Mouse (Mus musculus) cerebellum, adult 9-10 months (tissue): ENCODE measurements at regions not wholly inside any gene's neighbourhood (a gene's known extent, or its start where the extent isn't known, plus 50 kb on each side); places are given as distances from the start of the nearest gene placed in this dataset.

Source experiments
- DNase-seq: peaks from one replicate; pipeline ENCODE4 v3.0.0; 2022

- no peak for DNase-seq
These were observed 112.0 kb downstream of the Gm19410 start for GRCm38 (mm10) chr8:35877581-35877980.

- no peak for DNase-seq
These were observed 116.2 kb downstream of the Gm19410 start for GRCm38 (mm10) chr8:35881810-35882209.

GRCm38 (mm10) chr8:35882638-35883455 lies 117.3 kb downstream of the Gm19410 start:
- no peak for DNase-seq

DNA sequence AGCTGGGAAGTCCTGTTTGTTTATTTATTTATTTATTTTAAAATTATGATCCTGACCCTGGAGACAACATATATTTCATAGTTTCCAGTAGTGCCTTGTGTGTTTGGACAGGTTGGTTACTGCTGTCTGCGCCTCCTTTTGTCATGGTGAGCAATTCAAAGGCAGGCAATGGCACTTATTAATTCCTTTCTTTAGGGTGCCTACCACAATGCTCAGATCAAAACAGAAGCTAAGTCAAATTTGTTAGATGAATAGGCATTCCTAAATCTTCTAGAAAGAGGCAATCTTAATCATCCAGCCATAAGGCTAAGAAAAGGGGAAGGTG lies 117.8 kb downstream of the Gm19410 start:
- DNase-seq, result no peak

- no peak for DNase-seq
These were observed 119.0 kb downstream of the Gm19410 start for GRCm38 (mm10) chr8:35884545-35884944.

- DNase-seq, result no peak
These were observed 124.5 kb downstream of the Gm19410 start for GRCm38 (mm10) chr8:35890083-35890482.

GRCm38 (mm10) chr8:35891769-35892168 lies 126.2 kb downstream of the Gm19410 start:
- no peak for DNase-seq

DNA sequence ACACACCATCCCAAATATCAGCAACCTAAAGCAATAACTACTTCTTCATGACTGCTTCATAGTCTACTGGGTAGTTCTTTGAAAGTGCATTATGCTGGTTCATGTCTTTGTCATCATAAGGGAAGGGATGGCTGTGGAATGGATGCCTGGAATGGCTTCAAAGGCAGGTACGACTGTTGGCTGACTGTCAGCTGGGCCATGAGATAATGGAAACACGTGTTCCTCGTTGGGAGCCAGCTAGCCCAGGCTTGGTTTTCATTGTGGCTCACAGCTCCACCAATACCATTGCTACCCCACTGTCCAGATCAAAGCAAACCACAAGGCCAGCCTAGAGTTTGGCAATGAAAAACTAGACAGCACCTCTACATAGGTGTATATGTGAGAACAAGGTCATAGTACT lies 132.9 kb downstream of the Gm19410 start:
- DNase-seq, result no peak

- DNase-seq, result peak; percentile 73
These were observed 135.9 kb downstream of the Gm19410 start for GRCm38 (mm10) chr8:35901490-35901889.

GRCm38 (mm10) chr8:35904711-35905450 lies 139.3 kb downstream of the Gm19410 start:
- peak; percentile 90 for DNase-seq

- DNase-seq, result no peak
These were observed 142.4 kb downstream of the Gm19410 start for GRCm38 (mm10) chr8:35907998-35908397.

DNA sequence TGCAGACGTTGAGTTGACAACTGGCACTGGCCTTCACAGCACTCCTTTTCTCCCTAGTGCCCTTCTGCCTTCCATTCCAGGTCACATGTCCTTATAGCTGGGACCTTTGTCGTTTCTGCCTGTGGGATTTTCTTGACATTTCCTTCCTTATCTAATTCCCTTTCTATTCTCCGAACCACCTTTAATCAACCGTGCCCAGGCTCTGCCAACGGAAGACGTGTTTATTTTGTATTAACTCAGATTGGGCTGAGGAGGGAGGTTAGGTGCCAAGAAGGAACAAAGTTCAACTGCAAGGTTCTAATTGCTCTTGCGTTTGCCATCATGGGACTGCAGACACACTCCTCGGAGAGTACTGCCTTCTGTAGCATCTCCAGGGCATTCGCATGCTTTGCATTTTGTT lies 146.7 kb downstream of the Gm19410 start:
- no peak for DNase-seq

- no peak for DNase-seq
These were observed 150.4 kb downstream of the Gm19410 start for GRCm38 (mm10) chr8:35915878-35916518.

DNA sequence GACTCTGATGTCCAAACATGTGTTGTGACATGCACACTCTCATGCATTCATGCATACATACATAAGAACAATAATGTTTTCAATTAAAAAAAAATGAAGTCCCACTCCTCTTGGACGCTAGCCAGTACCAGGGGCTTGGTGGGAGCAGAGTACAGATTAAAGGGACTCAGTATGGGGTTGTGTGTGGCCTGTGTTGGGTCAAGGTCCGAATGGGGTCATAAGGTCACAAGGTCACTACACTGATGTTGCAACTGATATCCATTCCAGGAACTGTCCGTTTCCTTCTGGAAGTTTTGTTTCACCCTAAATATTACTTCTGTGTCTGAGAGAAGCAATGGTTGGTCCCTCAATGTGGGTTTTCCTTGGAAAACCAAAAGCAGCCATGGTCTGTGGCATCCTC lies 152.0 kb downstream of the Gm19410 start:
- no peak for DNase-seq

- DNase-seq, result no peak
These were observed 153.9 kb downstream of the Gm19410 start for GRCm38 (mm10) chr8:35919451-35919850.

- DNase-seq, result no peak
These were observed 154.5 kb downstream of the Gm19410 start for GRCm38 (mm10) chr8:35919859-35920675.

DNA sequence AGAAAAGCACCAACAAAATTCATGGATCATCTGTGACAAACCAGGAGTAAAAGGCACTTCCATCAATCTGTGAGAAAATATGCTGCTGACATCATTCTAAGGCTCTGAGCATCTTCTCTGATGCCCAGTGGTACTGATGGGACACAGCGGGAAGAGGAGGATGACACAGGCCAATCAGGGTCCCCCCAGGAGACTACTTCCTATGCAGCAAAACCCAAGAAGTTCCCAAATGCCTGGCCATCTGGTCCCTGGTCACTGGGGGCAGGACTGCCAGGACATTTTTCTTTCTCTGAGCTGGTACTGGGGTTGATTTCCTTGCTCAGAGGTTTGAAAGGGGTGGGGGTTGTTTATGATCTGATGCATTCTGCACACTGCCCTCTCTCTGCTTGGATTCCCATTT lies 158.4 kb downstream of the Gm19410 start:
- DNase-seq, result peak; percentile 97

- DNase-seq, result no peak
These were observed 161.8 kb downstream of the Gm19410 start for GRCm38 (mm10) chr8:35927408-35927871.

- DNase-seq, result no peak
These were observed 164.7 kb downstream of the Gm19410 start for GRCm38 (mm10) chr8:35930291-35930690.

DNA sequence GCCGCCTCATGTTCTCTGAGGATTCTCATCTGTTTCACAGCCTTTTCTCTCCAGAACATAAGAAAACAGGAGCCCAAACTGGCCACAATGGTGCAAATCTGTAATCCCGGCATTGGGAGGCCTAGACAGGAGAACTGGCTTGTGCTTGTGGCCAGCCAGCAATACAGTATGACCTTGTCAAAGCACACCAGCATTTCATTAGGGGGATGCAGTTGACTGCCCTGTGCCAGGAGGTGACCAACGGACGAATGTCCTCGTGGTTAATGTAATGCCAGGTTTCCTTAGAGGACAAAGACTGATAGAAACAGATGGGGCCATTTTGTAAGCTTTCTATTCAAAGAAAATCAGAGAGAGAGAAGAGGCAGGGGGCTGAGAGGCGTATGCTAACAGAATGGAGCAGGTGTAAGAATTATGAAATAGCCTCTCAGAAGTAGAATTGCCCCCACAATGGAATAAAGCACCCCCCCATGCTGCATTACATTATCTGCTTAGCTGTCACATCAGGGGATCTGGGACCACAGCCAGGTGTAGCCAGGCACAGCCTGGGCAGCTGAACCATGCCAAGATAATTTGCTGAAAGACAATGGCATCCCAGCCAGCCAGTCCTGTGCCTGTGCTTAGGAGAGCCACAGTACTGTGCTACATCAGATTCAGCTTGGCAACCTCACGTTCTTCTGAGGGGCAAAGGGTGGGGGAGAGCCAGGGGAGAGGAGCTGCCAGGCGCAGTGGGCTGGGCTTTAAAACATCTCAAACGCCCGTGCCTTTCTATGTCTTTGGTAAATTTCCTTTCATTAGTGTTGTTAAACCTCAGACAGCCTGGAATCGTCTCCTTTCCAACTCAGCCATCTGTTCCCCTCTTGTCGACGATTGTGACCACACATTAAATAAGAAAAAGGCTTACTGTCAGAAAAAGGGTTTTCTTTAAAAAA lies 167.9 kb downstream of the Gm19410 start:
- peak; percentile 99 for DNase-seq

DNA sequence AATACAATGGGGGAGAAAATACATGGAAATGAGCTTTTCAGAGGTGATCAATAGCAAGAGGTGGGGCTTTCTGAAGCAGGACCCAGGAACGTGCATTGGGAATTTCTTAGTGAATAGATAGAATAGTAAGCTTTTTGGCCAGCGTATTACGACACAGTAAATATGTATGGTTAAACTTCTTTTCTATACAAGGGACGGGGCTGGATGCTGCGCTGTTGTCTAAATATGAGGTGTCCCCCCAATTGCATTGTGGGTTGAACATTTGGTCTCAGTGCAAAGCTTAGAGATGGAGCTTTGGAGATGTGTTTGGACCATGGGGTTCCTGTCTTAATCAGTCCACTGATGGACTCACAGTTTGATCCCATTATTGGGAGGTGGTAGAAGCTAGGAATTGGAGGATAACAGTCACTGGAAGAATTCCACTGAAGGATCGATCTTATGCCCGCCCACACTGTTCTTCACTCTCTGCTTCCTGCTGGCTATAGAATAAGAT lies 168.6 kb downstream of the Gm19410 start:
- DNase-seq, result no peak

GRCm38 (mm10) chr8:35935034-35935433 lies 169.4 kb downstream of the Gm19410 start:
- DNase-seq, result peak; percentile 80
